Mouse (Mus musculus) frontal cortex, adult (tissue): ENCODE results near the gene Dpp4.

ENCODE experiments used
- ATAC-seq: cut with Nextera tagmentation; 2 replicates; pipeline ENCODE4 v1.9.2; 2017; ENCODE audit warnings: mild to moderate bottlenecking, moderate library complexity, mixed read lengths; ENCODE audit not compliant: low TSS enrichment

Gene Dpp4

DNA sequence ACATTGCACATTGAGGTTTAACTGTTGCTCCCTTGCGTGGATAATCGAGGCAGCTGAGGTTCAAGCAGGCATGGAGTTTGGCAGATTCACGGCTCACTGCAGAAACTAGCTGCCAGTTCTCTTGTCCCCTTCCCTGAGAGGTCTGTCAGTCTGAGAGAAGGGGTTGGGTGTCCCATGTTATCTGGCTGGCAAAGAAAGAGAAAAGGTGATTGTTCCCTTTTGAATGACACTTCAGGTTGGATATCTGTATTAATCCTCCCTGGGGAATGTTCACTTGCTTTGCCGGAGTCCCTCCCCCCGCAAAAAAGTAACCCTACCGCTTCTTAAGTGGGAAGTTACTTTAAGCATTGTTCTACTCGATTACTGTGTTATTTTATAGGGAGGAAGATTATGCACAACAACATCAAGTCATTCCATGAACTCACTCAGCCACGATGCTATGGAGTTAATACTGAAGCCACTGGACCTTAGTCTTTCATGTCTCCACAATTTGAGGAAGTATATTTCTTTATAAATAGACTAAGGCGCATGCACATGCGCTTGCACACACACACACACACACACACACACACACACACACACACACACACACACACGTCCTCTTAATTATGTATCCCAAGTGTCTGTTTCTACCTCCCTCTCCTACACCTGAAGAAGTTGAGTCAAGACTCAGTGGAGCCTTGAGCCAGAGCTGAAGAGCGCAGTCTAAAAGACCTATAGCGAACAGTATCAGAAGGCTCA, at the start of gene Dpp4:
TSS of gene Dpp4 (minus strand) at position 151 of the 741 bp plus-strand sequence.
- no peak for ATAC-seq

- no peak for ATAC-seq
These were observed 48.9 kb upstream of the Dpp4 start for GRCm38 (mm10) chr2:62460815-62461450.

- ATAC-seq: peak; percentile 22; the same call in 1 of the 2 replicates
These were observed 48.2 kb upstream of the Dpp4 start for GRCm38 (mm10) chr2:62460231-62460710.

DNA sequence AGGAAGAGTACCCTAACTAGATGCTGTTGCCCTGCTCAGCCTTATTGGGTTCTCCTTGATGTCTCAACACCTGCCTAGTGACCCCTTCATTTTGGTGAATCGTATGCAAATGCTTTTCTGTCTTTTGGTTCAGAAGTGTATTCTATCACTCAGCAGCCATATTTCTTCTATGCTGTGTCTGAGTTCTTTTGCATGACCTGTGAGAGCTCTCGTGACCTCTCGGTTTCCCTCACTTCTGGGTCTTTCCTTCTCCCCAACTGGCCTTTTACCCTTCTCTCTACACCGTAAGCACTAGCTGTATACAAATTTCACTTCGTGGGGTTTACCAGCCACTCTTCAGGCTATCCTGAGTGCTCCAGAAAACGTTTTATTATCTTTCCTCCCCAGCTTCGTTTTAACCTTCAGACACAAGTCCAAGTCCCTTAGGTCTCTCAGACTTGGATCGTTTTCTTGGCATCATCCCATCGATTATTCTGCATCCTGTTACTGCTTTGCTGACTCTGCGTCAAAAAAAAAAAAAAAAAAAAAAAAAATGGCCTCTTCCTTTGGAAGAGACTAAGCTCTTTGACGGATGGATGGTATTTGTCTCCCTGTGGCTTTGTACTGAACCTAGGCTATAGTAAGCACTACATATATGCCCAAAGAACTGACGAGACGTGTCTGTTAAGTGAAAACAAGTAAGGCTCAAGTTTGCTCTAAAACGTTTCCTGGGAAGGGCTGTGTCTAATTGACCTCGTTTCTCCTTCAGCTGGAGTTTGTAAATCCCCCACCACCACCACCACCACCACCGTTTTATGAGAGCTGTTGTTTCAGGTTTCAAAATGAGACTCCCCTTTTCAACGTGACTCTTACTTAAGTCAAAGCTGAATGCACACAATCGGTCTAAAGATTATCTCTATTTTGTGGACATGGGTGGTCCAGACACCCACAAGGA, 47.5 kb upstream of the Dpp4 start:
- no peak for ATAC-seq

GRCm38 (mm10) chr2:62458070-62458469, 46.0 kb upstream of the Dpp4 start:
- no peak for ATAC-seq

GRCm38 (mm10) chr2:62454991-62455390, 43.0 kb upstream of the Dpp4 start:
- ATAC-seq: no peak

GRCm38 (mm10) chr2:62454033-62454432, 42.0 kb upstream of the Dpp4 start:
- ATAC-seq: peak; percentile 80

DNA sequence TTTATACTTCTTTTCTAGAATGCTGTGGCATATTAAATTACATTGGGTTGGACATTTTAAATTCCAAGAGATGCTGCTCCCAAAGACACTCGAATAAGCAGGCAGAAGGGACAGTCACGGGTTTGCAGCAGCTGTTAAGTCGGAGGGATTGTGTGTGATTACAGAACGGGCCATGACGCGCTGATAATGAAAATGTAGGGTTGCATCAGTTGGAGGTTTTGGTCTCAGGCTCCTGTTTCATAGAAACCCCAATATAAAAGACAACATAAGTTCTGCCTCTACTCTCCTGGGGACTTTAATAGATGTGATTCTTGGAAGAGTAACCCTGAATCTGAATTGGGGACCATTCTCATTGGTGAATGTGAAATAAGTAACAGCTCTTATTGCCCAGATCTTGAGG, 38.3 kb upstream of the Dpp4 start:
- ATAC-seq: no peak

DNA sequence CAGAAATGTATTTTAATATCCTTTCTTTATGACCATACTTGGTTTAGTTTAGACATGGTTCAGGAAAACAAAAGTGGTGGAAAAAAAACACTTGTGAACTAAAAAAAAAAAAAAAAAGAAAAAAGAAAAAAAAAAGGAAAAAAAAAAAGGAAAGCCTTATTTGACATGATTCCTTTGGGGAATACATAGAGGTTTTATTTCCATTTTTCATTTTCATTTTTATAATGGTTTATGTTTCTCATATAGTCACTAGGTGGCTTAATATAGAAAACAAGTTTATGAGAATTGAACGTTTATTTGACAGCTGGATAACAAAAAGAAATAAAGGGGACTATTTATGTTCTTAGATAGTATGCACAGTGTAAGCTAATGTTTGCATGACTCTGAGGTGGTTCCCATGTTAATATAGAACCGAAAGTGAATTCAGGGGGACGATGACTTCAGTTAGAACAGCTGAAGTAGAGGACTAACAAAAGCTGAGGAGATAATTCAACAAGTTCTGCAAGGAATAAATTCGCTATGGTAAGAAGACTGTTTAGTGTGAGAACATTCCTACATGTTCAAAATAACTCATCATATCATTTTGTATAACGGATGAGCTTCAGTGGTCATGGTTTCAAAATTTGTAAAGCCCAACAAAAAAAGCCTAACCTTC, 37.8 kb upstream of the Dpp4 start:
- no peak for ATAC-seq

- ATAC-seq: no peak
These were observed 28.9 kb upstream of the Dpp4 start for GRCm38 (mm10) chr2:62440802-62441544.

DNA sequence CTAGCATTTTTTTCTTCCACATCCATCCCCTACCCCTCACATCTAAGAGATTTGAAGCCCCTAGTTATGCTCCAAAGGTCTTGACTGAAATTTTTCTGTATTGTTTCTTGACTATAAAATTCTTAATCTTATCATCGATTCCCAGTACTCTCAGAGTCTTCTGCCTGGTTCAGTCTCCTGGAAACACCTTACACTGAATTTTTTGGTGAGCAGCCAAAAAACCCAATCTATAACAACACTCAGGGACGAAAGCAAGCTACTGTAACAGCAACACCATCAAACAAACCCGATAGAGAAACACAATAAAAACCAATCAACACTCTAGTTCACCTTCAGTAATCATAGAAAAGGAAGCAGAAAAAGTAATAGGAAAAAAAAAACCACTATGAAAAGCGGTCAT, 28.1 kb upstream of the Dpp4 start:
- no peak for ATAC-seq

GRCm38 (mm10) chr2:62431245-62431795, 19.3 kb upstream of the Dpp4 start:
- no peak for ATAC-seq

DNA sequence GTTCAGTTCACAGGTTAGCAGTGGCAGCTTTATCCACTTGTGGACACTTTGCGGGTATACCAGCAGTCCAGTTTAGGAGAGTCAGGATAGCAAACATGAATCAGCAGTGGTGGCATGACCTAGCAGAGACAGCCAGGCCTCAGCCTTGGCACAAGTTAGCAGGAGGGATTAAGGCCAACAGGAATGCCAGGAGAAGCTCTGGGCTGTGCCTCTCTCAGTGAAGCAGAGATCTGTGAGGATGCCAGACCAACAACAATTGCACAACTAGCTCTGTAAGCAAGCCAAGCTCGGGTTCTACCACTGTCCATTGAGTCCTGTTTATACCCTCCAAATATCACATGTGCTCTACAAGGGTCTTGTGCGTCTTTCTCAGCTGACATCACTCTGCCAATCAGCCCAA, 13.9 kb upstream of the Dpp4 start:
- ATAC-seq: no peak

- no peak for ATAC-seq
These were observed 11.3 kb upstream of the Dpp4 start for GRCm38 (mm10) chr2:62423343-62423776.

DNA sequence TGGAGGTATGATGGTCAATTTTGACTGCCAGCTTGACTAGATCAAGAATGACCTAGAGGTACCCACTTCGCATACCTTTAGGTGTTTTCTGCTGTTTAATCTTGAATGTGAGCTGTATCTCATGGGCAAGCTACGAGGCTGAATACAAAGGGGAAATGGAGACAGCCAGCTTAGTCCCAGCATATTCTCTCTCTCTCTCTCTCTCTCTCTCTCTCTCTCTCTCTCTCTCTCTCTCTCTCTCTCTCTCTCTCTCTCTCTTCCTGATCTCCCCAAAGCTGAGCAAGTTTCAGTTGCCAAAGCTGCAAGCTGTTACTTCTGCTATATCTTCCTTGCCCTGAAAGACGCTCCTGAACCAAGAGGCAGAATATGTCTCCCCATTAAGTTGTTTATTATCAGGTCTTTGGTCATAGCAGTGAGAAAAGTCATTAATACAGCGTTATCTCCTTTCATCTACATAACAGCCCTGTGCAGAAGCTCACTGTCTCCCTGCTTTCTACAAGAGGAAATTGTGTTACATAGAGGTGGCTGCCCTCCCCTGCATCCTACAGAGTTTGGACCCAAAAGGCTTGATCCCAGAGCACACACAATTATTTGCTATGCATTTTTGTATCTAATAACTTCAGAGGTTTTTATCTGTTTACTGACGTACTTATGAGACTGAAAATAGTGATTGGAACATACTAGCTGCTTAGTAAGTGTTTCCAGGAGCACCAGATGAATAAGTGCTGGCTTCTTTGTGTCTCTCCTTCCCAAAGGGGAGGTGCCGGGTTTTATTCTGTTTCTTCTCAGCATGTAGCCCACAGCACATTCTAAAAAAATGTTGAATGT, 10.7 kb upstream of the Dpp4 start:
- ATAC-seq: no peak

DNA sequence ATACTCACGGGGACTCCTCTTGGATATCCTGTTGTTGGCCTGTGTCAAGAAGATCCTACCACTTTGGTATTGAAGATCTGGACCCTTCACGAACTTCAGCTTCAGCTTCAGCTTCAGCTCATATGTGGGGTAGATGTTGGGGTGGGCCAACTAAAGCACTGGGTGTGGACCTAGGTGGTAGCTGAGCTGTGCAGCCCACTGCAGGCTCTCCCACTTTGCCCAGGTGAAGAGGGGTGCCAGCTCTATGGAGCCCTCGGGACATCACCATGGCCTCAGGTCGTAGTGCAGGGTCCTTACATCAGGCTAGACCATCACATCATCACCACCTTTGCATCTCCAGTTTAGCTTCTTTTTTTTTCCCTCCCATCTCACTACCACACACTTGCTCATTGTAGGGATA, 9.2 kb upstream of the Dpp4 start:
- ATAC-seq: no peak

- no peak for ATAC-seq
These were observed 8.0 kb upstream of the Dpp4 start for GRCm38 (mm10) chr2:62420045-62420444.

GRCm38 (mm10) chr2:62417233-62417632, 5.2 kb upstream of the Dpp4 start:
- no peak for ATAC-seq

DNA sequence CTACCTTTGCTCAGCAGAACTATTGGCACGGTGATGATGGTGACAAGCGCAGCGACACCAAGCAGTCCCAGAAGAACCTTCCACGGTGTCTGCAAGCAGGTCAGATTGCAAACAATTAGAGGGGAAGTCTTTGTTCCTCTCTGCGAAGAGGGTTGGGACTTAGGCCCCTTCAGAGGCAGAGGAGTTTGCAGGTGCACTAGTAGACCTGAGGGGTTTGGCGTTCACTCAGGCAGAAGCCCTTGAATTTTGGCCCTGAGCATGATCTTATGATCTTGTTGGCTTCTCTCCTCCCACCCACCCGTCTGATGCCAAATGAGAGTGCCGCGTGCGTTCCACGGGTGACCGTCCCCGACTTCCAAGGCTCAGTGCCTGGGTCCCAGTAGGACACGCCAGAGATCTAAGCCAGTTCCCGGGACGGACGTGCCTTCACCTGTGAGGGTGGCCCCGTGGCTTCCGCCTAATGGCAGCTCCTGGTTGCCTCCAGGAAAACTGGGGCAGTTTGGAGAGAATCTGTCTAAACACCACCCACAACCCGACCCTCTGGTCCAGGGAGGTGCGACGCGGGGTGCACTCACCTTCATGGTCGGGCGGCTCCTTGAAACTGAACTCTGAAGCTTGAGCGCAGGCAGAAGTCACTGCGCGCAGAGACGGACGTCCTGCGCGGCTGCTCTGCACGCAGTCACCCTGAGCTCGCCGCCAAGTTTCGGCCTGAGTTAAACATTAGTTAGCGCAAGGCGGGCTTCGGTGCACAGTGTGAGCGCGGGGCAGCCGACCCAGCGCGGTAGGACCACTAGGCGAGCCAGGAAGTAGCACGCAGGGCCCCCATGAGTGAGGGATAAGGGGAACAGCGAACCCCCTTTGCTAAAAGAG, 585 bp downstream of the Dpp4 start:
- ATAC-seq: peak; percentile 59
